Mouse (Mus musculus): ENCODE data around the gene Tollip. TPM values are rescaled to one million over a fixed set of nuclear protein-coding genes. Genes with fewer than 3 reads are reported as not detected.
"Not testable (repeated sequence)": the region's sequence is repeated elsewhere in the genome, so short reads cannot be mapped to it uniquely, and the experiment has no call there.

The Tollip gene
- polyA plus RNA-seq, 1 experiment from 2014 or later = 66.4 TPM

GRCm38 (mm10) chr7:141924917-141925316 is 6.6 kb upstream of the Tollip start:
- H3K36me3 ChIP-seq (ENCODE audit: poor library complexity, severe bottlenecking) = no peaks in the 10 kb centered on the region
- no peak overlapping the region for H3K27ac ChIP-seq
- ATAC-seq = no peak
- H3K4me3 ChIP-seq = no peak overlapping the region
- H3K4me2 ChIP-seq = no peak overlapping the region
- no peak overlapping the region for H3K9ac ChIP-seq
- H3K4me1 ChIP-seq = no peaks in the 10 kb centered on the region; the same call in 1 of the 2 replicates
- no peaks in the 10 kb centered on the region for H3K27me3 ChIP-seq
- no peaks in the 10 kb centered on the region for H3K9me3 ChIP-seq (replicated peaks)
- WGBS = 4% methylated on average over 7 of the region's 7 CpGs

DNA sequence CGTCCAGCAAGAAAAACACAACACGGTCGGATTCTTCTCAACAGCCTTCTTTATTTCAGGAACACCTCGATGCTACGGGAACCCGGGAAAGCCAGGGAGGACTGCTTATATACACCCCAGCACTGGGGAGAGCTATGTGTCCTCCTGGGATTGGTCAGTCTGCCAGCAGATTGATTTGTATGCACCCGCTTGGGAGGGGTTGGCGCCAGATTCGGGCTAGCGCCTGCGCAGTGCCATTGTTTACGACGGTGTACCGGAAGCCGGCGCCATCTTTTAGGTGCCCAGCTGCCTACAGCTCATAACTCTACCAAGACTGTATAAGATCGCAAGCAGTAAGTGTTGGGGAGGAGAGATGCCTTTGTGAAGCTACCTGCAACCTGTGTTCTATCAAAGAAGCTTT is 5.8 kb upstream of the Tollip start:
- H3K4me3 ChIP-seq; H3K36me3 ChIP-seq (ENCODE audit: poor library complexity, severe bottlenecking); ATAC-seq; H3K4me2 ChIP-seq; H3K27me3 ChIP-seq; H3K27ac ChIP-seq; H3K9me3 ChIP-seq (replicated peaks); H3K9ac ChIP-seq; H3K4me1 ChIP-seq: not testable (repeated sequence)
- WGBS = 93% methylated on average over 17 of the region's 17 CpGs

DNA sequence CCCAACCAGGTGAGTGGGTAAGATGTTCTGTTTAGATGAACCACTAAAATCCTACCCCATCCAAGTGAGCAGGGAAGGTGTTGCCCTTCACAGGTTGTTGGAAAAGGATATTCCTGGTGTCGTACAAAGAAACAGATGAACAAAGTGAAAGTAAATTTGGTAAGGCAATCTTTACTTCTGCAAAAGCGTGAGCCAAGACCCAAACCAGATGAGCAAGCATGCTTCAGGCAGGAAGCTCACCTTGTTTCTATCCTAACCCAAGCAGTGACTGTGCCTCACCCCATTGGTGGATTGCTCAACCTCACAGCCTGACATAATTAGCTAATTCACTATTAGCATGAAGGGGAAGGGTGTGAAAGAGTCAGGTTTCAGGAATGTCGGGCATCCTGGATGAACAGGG is 7.0 kb downstream of the Tollip start:
- Histone ChIP-seq H3K27me3 (peaks cover 14% of the 10 kb centered on the region), H3K27ac (no peak overlapping the region), H3K9ac (no peak overlapping the region), H3K36me3 (ENCODE audit: poor library complexity, severe bottlenecking) (no peaks in the 10 kb centered on the region), H3K9me3 (replicated peaks) (no peaks in the 10 kb centered on the region), H3K4me1 (no peaks in the 10 kb centered on the region), H3K4me2 (no peak overlapping the region), H3K4me3 (no peak overlapping the region)
- WGBS = 74% methylated on average over 3 of the region's 3 CpGs
- ATAC-seq = no peak

- WGBS = 78% methylated on average over 6 of the region's 6 CpGs
- H3K4me3 ChIP-seq = no peak overlapping the region
- no peaks in the 10 kb centered on the region for H3K4me1 ChIP-seq
- no peaks in the 10 kb centered on the region for H3K36me3 ChIP-seq (ENCODE audit: poor library complexity, severe bottlenecking)
- H3K9me3 ChIP-seq (replicated peaks) = no peaks in the 10 kb centered on the region
- ATAC-seq = no peak
- no peak overlapping the region for H3K9ac ChIP-seq
- H3K27ac ChIP-seq = no peak overlapping the region
- H3K27me3 ChIP-seq = peaks cover 37% of the 10 kb centered on the region
- H3K4me2 ChIP-seq = no peak overlapping the region
These were observed 9.7 kb downstream of the Tollip start for GRCm38 (mm10) chr7:141908591-141908990.

GRCm38 (mm10) chr7:141902791-141903190 is 15.5 kb downstream of the Tollip start:
- Histone ChIP-seq H3K27me3 (peaks cover 25% of the 10 kb centered on the region; the same call in 1 of the 2 replicates), H3K4me1 (peaks cover 35% of the 10 kb centered on the region), H3K27ac (peak overlapping the region; percentile 74), H3K9ac (peak overlapping the region; percentile 65), H3K4me3 (peak overlapping the region; percentile 89), H3K9me3 (replicated peaks) (no peaks in the 10 kb centered on the region), H3K36me3 (ENCODE audit: poor library complexity, severe bottlenecking) (no peaks in the 10 kb centered on the region), H3K4me2 (peak overlapping the region; percentile 65)
- ATAC-seq = no peak
- WGBS = 66% methylated on average over 4 of the region's 4 CpGs

DNA sequence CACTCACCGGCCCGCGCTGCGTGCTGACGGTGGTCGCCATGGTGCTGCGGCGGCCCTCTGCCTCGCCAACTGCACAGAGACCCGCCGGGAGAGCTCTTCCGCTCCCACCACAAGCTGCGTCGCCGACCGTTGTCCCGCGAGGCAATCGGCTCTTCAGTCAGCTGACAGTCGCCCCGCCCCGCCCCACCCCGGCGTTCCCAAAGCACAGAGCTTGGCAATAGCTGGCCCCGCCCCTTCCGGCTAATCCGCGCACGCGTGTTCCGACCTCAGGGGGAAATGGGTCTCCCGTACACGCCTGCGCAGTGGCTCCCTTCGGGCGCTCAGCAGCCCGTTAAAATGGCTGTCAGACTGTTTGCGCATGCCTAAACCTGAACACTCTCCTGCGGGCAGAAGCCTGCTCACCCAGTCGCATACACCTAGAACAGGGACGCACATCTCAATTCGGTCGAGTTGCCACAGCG is 16.0 kb downstream of the Tollip start:
- Histone ChIP-seq H3K36me3 (ENCODE audit: poor library complexity, severe bottlenecking) (no peaks in the 10 kb centered on the region), H3K4me3 (peak overlapping the region; percentile 89), H3K4me1 (peaks cover 35% of the 10 kb centered on the region), H3K9ac (peak overlapping the region; percentile 94), H3K27me3 (peaks cover 25% of the 10 kb centered on the region; the same call in 1 of the 2 replicates), H3K4me2 (peak overlapping the region; percentile 95), H3K9me3 (replicated peaks) (no peaks in the 10 kb centered on the region), H3K27ac (peak overlapping the region; percentile 75)
- WGBS = under 1% methylated on average over 36 of the region's 44 CpGs
- ATAC-seq = peak; percentile 97

- ATAC-seq = peak; percentile 60
- Histone ChIP-seq H3K27ac (peak overlapping the region; percentile 75), H3K4me3 (peak overlapping the region; percentile 89), H3K36me3 (ENCODE audit: poor library complexity, severe bottlenecking) (no peaks in the 10 kb centered on the region), H3K9me3 (replicated peaks) (no peaks in the 10 kb centered on the region), H3K27me3 (peaks cover 25% of the 10 kb centered on the region; the same call in 1 of the 2 replicates), H3K4me2 (peak overlapping the region; percentile 95), H3K4me1 (peaks cover 35% of the 10 kb centered on the region), H3K9ac (peak overlapping the region; percentile 94)
- 0% methylated on average over 16 of the region's 16 CpGs for WGBS
These were observed 16.5 kb downstream of the Tollip start for GRCm38 (mm10) chr7:141901825-141902224.

DNA sequence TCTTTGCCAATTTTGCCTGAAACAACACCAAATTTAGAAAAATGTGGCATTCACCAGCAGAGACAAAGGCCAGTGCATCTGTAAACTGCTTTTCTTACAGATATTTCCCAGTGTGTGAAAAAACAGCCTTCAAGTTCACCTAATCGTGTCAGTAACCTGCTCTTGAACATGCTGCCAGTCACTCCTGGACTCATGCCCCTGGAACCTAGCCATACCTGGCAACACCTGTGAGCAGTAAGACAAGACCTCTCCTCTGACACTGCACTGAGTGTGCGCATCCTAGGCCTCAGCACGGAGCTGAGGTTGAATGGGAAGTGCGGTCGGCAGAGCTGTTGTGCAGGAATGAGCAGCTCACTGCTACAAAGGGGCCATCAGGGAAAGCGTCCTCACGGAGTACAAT is 26.2 kb downstream of the Tollip start:
- H3K36me3 ChIP-seq (ENCODE audit: poor library complexity, severe bottlenecking) = peaks cover 69% of the 10 kb centered on the region

DNA sequence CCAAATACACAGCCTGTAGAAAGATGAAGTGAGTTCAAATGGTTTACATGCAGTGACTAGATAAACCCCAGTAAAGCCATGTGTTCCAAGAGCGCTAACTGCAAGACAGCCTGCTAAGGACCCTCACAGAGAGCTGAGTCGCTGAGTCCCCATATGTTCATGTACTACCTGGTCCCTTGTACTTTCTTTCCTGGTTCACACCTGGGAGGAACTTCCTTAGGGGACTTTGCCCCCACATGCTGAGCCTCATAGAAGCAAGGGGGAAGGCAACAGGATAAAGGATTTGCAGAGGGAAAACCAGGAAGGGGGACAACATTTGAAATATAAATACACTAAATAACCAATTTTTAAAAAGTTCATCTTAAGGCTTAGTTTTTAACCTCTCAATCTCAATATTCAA is 39.5 kb downstream of the Tollip start:
- Histone ChIP-seq H3K9me3 (replicated peaks) (no peaks in the 10 kb centered on the region), H3K36me3 (ENCODE audit: poor library complexity, severe bottlenecking) (peaks cover 71% of the 10 kb centered on the region)
- WGBS = 97% methylated on average over 2 of the region's 2 CpGs

More for the DNA sequence above, 26.2 kb downstream of the Tollip start:
- H3K4me2 ChIP-seq = no peak overlapping the region
- no peaks in the 10 kb centered on the region for H3K9me3 ChIP-seq (replicated peaks)
- no peak overlapping the region for H3K9ac ChIP-seq
- H3K27ac ChIP-seq = no peak overlapping the region
- no peak for ATAC-seq
- 0 out of 2 replicates have a peak, but pooled peaks cover 4% of the 10 kb centered on the region for H3K4me1 ChIP-seq
- 95% methylated on average over 7 of the region's 7 CpGs for WGBS
- no peaks in the 10 kb centered on the region for H3K27me3 ChIP-seq
- H3K4me3 ChIP-seq = no peak overlapping the region

DNA sequence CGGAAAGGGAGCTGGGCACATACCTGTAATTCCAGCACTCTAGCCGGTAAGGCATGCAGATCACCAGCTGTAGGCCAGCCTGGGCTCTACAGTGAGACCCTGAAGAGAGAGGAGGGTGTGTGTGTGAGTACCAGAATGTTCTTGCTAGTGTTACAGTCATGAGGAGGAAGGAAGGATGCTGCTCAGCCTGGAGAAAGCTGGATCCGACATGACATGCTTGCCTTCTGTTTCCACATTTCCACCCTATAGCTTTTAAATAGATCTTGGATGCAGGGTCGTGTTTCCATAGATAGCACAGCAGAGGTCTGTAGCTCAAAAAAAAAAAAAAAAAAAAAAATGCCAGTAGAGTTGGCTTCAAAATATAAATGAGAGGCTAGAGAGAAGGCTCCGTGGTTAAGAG is 43.4 kb downstream of the Tollip start:
- H3K27ac ChIP-seq = no peak overlapping the region
- H3K9me3 ChIP-seq (replicated peaks) = no peaks in the 10 kb centered on the region
- 91% methylated on average over 5 of the region's 5 CpGs for WGBS
- H3K4me1 ChIP-seq = no peaks in the 10 kb centered on the region
- no peaks in the 10 kb centered on the region for H3K27me3 ChIP-seq
- no peak overlapping the region for H3K9ac ChIP-seq
- peaks cover 58% of the 10 kb centered on the region for H3K36me3 ChIP-seq (ENCODE audit: poor library complexity, severe bottlenecking)
- H3K4me2 ChIP-seq = no peak overlapping the region
- H3K4me3 ChIP-seq = no peak overlapping the region
- ATAC-seq = no peak

More for the DNA sequence above, 39.5 kb downstream of the Tollip start:
- ATAC-seq = no peak
- no peaks in the 10 kb centered on the region for H3K27me3 ChIP-seq
- H3K4me2 ChIP-seq = no peak overlapping the region
- no peak overlapping the region for H3K9ac ChIP-seq
- no peak overlapping the region for H3K4me3 ChIP-seq
- H3K27ac ChIP-seq = no peak overlapping the region
- H3K4me1 ChIP-seq = no peaks in the 10 kb centered on the region

DNA sequence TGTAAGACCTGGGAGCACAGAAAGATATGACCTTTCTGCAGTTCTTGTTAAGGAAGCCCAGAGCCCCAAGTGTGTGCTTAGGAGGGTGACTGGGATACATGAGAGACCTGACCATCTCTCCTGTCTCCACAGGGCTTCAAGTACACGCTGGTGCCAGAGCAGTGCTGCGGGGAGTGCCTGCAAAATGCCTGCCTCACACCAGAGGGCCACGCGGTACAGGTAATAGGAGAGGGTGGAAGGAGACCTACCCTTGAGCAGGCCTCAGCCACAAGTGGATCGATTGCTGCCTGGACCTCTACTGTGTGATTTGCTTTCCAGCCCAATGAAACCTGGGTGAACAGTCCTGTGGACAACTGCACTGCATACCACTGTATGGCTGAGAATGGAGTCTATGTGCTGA is 47.8 kb downstream of the Tollip start:
- Histone ChIP-seq H3K9me3 (replicated peaks) (no peaks in the 10 kb centered on the region), H3K27me3 (no peaks in the 10 kb centered on the region), H3K4me2 (no peak overlapping the region), H3K4me1 (no peaks in the 10 kb centered on the region), H3K27ac (no peak overlapping the region), H3K36me3 (ENCODE audit: poor library complexity, severe bottlenecking) (peaks cover 34% of the 10 kb centered on the region), H3K9ac (no peak overlapping the region), H3K4me3 (no peak overlapping the region)
- WGBS = 81% methylated on average over 5 of the region's 5 CpGs
- no peak for ATAC-seq

DNA sequence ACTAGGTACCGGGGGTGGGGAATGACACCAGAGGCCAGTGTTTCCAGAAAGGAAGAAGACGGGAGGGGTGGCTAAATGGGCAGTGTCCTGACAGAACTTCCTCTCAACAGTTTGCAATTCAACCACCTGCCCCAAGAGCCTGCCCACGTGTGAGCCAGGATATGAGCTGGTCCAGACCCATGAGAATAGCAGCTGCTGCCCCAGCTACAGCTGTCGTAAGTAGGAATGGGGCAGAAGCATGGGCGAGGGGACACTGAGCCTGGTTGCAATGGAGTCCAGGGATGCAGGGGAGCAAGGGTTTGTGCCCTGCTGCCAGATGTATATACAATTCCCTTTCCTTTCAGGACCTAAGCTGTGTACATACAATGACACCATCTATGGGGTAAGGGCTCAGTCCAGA is 48.7 kb downstream of the Tollip start:
- no peak overlapping the region for H3K4me2 ChIP-seq
- no peaks in the 10 kb centered on the region for H3K9me3 ChIP-seq (replicated peaks)
- H3K4me1 ChIP-seq = no peaks in the 10 kb centered on the region
- no peak overlapping the region for H3K9ac ChIP-seq
- H3K4me3 ChIP-seq = no peak overlapping the region
- no peak for ATAC-seq
- WGBS = 78% methylated on average over 5 of the region's 5 CpGs
- H3K36me3 ChIP-seq (ENCODE audit: poor library complexity, severe bottlenecking) = peaks cover 31% of the 10 kb centered on the region
- H3K27me3 ChIP-seq = no peaks in the 10 kb centered on the region
- no peak overlapping the region for H3K27ac ChIP-seq

DNA sequence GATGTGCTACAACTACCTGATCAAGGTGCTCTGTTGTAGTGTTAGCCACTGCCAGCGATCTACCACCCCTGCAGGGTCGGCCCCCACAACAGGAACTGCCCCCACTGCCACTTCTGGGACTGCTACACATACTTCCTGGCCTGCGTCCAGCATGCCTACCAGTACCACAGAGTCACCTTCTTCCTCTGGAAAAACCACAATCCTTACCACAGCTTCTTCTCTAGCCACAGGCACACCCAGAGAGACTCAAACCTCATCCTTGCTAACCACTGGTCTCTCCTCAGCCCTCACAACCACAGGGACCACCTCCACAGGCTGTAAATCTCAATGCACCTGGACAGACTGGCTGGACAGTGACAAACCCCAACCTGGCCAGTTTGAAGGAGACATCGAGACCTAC is 57.3 kb downstream of the Tollip start:
- no peak overlapping the region for H3K4me2 ChIP-seq
- no peaks in the 10 kb centered on the region for H3K27me3 ChIP-seq
- no peaks in the 10 kb centered on the region for H3K36me3 ChIP-seq (ENCODE audit: poor library complexity, severe bottlenecking)
- H3K4me1 ChIP-seq = no peaks in the 10 kb centered on the region
- no peaks in the 10 kb centered on the region for H3K9me3 ChIP-seq (replicated peaks)
- no peak overlapping the region for H3K4me3 ChIP-seq
- no peak overlapping the region for H3K9ac ChIP-seq
- H3K27ac ChIP-seq = no peak overlapping the region
- ATAC-seq = no peak
- WGBS = 89% methylated on average over 4 of the region's 4 CpGs

Measured in forebrain, embryonic 13.5 days (tissue).